In genomic region chr19:47325881-47326280, GRCm38 (mm10) we compare ENCODE assay signal across 9 mouse cellular contexts.
DNase-seq lines count a peak whose midpoint lies in the region; ATAC-seq and TF ChIP-seq lines count a peak whose summit lies in the region.
"Had no signal": no experiment of that assay in that cellular context is flagged by ENCODE, and none has a peak within 500 bp of the region (broad histone marks: within the 10 kb centered on the region; RNA-seq: fewer than 3 reads in every experiment).

No protein-coding gene starts in this region.

- no peaks in the 10 kb centered on the region for H3K27me3 ChIP-seq in hindbrain, postnatal 0 days (ENCODE audit: insufficient read depth, low read length)
- no peaks in the 10 kb centered on the region for H3K27me3 ChIP-seq in hindbrain, embryonic 16.5 days (replicated peaks; ENCODE audit: control insufficient read depth, insufficient read depth, low read length)
- H3K27me3 ChIP-seq in E14TG2a.4 (ENCODE audit: insufficient read depth, low read length), result no peaks in the 10 kb centered on the region
- no peaks in the 10 kb centered on the region for H3K27me3 ChIP-seq in splenic B cell, adult 2 months (ENCODE audit: control insufficient read depth, insufficient read depth, low read length, poor library complexity, severe bottlenecking)
- H3K27me3 ChIP-seq: stomach, embryonic 15.5 days had no signal

- no peak for ATAC-seq in hindbrain, postnatal 0 days
- no peak for ATAC-seq in hindbrain, embryonic 16.5 days

- WGBS in hindbrain, postnatal 0 days, result 34% methylated on average over 5 of the region's 5 CpGs
- WGBS in hindbrain, embryonic 16.5 days, result 33% methylated on average over 5 of the region's 5 CpGs

- no peak overlapping the region for H3K27ac ChIP-seq in hindbrain, postnatal 0 days
- no peak overlapping the region for H3K27ac ChIP-seq in hindbrain, embryonic 16.5 days (ENCODE audit: low read depth, low read length)
- H3K27ac ChIP-seq: stomach, embryonic 15.5 days had no signal

- no peak overlapping the region for H3K9ac ChIP-seq in hindbrain, postnatal 0 days (replicated peaks; ENCODE audit: low read length)
- no peak overlapping the region for H3K9ac ChIP-seq in hindbrain, embryonic 16.5 days (ENCODE audit: low read depth, low read length)
- H3K9ac ChIP-seq: stomach, embryonic 15.5 days had no signal

- H3K36me3 ChIP-seq in hindbrain, postnatal 0 days (ENCODE audit: insufficient read depth, low read length), result no peaks in the 10 kb centered on the region
- H3K36me3 ChIP-seq in hindbrain, embryonic 16.5 days (ENCODE audit: control insufficient read depth, insufficient read depth, low read length), result no peaks in the 10 kb centered on the region
- no peaks in the 10 kb centered on the region for H3K36me3 ChIP-seq in E14TG2a.4 (ENCODE audit: insufficient read depth, low read length)
- H3K36me3 ChIP-seq in splenic B cell, adult 2 months (ENCODE audit: control insufficient read depth, insufficient read depth, low read length, poor library complexity, severe bottlenecking), result no peaks in the 10 kb centered on the region; the same call in 1 of the 2 replicates
- H3K36me3 ChIP-seq: stomach, embryonic 15.5 days had no signal

- no peaks in the 10 kb centered on the region for H3K9me3 ChIP-seq in hindbrain, postnatal 0 days (ENCODE audit: low read length)
- H3K9me3 ChIP-seq in hindbrain, embryonic 16.5 days (ENCODE audit: control insufficient read depth, low read length), result no peaks in the 10 kb centered on the region
- H3K9me3 ChIP-seq in E14TG2a.4 (ENCODE audit: low read length), result no peaks in the 10 kb centered on the region
- H3K9me3 ChIP-seq: stomach, embryonic 15.5 days had no signal

- no peak overlapping the region for H3K4me2 ChIP-seq in hindbrain, postnatal 0 days (ENCODE audit: low read depth, low read length)
- no peak overlapping the region for H3K4me2 ChIP-seq in hindbrain, embryonic 16.5 days (ENCODE audit: low read length)
- H3K4me2 ChIP-seq: stomach, embryonic 15.5 days had no signal

- H3K4me3 ChIP-seq in hindbrain, postnatal 0 days (ENCODE audit: low read length), result no peak overlapping the region
- no peak overlapping the region for H3K4me3 ChIP-seq in hindbrain, embryonic 16.5 days (ENCODE audit: low read length)
- H3K4me3 ChIP-seq in E14TG2a.4 (replicated peaks; ENCODE audit: low read length), result peak overlapping the region; percentile 17; the same call in 1 of the 2 replicates
- H3K4me3 ChIP-seq: stomach, embryonic 15.5 days had no signal

- TF ChIP-seq CTCF in hindbrain, postnatal 0 days (IDR thresholded peaks at IDR 0.05; ENCODE audit: low read depth), result peak; percentile 68
- peak; percentile 74 for TF ChIP-seq CTCF in E14TG2a.4 (conservative IDR thresholded peaks at IDR 0.05; ENCODE audit: low read length)

- peak; percentile 49 for DNase-seq in hindbrain, postnatal 0 days (ENCODE audit: low spot score)
- peak; percentile 89 for DNase-seq in ZHBTc4 (ENCODE audit: low read depth, low spot score)
- peak; percentile 57 to 79 for DNase-seq in kidney, postnatal 25 days
- peak; percentile 57 for DNase-seq in splenic B cell, adult 2 months (ENCODE audit: low read depth, low spot score)
- DNase-seq in adrenal gland, postnatal 25 days, result no peak
- no peak for DNase-seq in ovary, postnatal 36 days (ENCODE audit: low spot score)

- no peaks in the 10 kb centered on the region; the same call in 1 of the 2 replicates for H3K4me1 ChIP-seq in hindbrain, postnatal 0 days (ENCODE audit: insufficient read depth, low read length)
- H3K4me1 ChIP-seq in hindbrain, embryonic 16.5 days (ENCODE audit: control insufficient read depth, insufficient read depth, low read depth, low read length), result peaks cover 15% of the 10 kb centered on the region
- peaks cover 98% of the 10 kb centered on the region for H3K4me1 ChIP-seq in E14TG2a.4 (replicated peaks; ENCODE audit: low read depth, low read length)

Comparison
In these comparisons a context has a peak if more than half of its experiments do, and no peak if none do; other contexts are left out.
1. DNase-seq: peak in hindbrain, postnatal 0 days (single experiment), ZHBTc4 (single experiment), kidney, postnatal 25 days (2 of 2) and splenic B cell, adult 2 months (single experiment); none in adrenal gland, postnatal 25 days (single experiment) and ovary, postnatal 36 days (single experiment).